Mouse (Mus musculus): ENCODE data around the gene Synpr. TPM values are rescaled to one million over a fixed set of nuclear protein-coding genes. Genes with fewer than 3 reads are reported as not detected.

Gene Synpr
- total RNA-seq, 2 experiments from 2014 or later: not detected

DNA sequence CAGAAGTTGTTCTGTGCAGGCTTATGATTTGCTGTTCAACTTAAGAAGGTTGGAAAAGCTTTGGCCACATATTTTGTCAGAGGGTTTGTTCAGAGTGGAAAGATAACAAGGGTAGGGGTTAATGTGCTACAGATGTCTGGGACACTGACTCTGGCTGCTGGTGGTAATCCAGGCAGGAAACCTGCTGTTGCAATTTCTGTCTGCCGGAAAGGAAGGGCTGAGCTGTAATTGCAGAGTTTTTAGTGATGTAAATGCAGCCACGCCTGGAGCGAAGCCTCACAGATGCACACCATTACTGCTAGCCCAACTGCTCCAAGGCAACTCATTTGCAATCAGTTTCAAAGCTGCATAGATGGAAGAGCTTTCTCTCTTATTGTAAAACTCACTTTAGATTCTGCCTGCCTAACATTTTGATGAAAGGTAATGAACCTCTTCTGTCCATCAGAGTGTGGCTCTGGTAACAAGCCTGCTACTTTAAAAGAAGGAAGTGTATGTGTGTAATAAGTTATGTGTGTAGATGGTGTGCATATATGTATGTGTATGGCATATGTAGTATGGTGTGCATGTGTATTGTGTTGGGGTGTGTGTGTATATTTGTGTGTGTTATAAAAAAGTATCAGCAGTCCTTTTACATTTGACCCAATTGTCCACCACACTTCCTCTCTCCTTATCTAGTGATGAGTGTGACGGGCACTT is 64.7 kb downstream of the Synpr start:
- no peak for DNase-seq
- intact Hi-C loops (cut with DNase I): no loop called here

DNA sequence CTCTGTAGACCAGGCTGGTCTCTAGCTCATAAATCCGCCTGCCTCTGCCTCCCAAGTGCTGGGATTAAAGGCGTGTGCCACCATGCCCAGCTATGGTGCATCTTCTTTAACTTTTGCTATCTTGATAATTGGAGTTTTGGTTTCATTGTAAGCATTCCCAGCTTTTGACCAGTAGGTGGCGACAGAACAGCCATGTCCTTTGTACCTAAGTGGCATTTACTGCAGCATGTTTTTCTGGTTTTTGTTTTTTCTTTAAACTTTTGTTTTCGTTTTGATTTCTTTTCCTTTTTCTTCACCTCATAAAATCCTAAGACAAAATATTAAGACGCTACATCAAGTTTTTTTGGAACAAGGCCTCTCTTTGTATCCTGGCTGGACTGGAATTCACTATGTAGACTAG is 69.6 kb downstream of the Synpr start:
- no peak for DNase-seq
- intact Hi-C loops (cut with DNase I): no loop called here

- peak in 1 of 2 experiments; percentile 12 for DNase-seq
- intact Hi-C loops (cut with DNase I): loop anchor here (5.0 kb wide), 1 partner anchor 562 kb away; no protein-coding TSS in a partner anchor
These were observed 71.2 kb downstream of the Synpr start for GRCm38 (mm10) chr14:13355569-13356362.

- intact Hi-C loops (cut with DNase I): loop anchor here (5.0 kb wide), 1 partner anchor 560 kb away; no protein-coding TSS in a partner anchor
These were observed 72.6 kb downstream of the Synpr start for GRCm38 (mm10) chr14:13357101-13357667.

DNA sequence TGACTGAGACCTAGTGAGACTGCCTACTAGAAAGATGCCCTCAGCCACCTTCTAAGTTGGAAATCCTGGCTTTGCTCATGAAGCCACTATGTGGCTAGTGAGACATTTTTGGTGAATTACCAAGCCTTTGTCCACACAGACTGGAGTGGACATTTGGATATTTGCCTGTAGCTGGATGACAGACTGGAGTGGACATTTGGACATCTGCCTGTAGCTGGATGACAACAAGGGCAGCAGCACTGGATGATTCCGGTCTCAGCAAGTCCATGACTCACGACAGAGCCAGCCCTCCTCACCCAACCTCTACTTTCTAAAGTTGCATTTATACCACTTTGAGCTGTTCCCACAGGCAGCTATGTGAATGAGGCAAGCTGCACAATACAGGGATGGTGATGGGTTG is 73.5 kb downstream of the Synpr start:
- no peak for DNase-seq

More at GRCm38 (mm10) chr14:13357101-13357667, 72.6 kb downstream of the Synpr start:
- DNase-seq: no peak

GRCm38 (mm10) chr14:13361184-13361583 is 76.6 kb downstream of the Synpr start:
- intact Hi-C loops (cut with DNase I): no loop called here
- no peak for DNase-seq

More for the DNA sequence above, 73.5 kb downstream of the Synpr start:
- intact Hi-C loops (cut with DNase I): loop anchor here (5.0 kb wide), 1 partner anchor 559 kb away; no protein-coding TSS in a partner anchor

DNA sequence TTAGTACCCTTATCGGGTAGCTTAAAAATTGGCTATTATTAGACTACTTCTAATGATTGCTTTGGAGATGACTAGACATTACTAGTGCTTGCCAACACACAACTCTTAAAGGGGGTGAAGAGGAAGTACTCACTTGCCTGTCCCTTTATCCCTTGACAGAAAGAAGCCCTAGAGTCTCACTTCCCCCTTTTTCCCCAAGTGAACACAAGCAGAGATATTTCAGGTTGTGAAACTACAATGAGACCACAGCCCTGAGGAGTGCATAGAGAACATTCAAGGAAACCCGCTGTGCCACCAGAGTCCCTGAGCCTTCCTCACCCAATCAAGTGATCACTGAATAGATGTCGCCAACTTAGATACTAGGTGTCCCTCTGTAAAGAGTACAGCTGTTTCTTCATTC is 77.1 kb downstream of the Synpr start:
- intact Hi-C loops (cut with DNase I): no loop called here
- no peak for DNase-seq

DNA sequence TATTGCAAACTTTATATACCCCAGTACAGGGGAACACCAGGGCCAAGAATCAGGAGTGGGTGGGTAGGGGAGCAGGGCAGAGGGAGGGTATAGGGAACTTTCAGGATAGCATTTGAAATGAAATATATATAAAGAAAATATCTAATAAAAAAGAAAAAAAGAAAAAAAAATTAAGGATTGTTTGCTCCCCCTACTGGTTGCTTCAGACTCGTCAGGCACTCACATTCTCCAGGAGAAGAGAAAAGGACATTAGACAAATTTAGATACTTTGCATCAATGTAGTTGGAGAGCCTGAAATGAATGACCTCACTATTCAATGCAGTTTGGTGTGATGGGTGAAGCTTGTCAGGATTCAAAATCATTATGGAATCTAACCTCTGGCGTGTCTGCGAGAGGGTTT is 83.7 kb downstream of the Synpr start:
- no peak for DNase-seq
- intact Hi-C loops (cut with DNase I): no loop called here

GRCm38 (mm10) chr14:13389081-13389480 is 104.5 kb downstream of the Synpr start:
- intact Hi-C loops (cut with DNase I): no loop called here
- DNase-seq: no peak

DNA sequence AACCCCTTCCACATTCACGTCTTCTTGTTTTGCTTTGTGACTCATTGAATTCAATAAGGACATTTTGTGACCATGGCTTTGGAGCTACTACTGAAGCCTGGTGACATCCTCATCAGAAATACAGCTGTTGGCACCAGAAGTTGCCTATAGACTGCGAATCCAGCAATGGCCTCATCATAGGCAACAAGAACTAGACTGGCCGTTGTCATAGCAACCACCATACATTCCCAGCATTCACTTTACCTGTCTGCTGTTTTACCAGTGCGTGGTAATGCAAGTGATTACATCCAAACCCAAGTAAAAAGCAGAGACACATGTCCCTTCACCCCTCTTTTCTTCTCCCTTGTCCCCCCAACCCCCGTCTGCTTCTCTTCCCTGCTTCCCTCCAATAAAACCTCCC is 105.4 kb downstream of the Synpr start:
- intact Hi-C loops (cut with DNase I): no loop called here
- no peak for DNase-seq

GRCm38 (mm10) chr14:13399226-13400020 is 114.8 kb downstream of the Synpr start:
- DNase-seq: no peak
- intact Hi-C loops (cut with DNase I): no loop called here

DNA sequence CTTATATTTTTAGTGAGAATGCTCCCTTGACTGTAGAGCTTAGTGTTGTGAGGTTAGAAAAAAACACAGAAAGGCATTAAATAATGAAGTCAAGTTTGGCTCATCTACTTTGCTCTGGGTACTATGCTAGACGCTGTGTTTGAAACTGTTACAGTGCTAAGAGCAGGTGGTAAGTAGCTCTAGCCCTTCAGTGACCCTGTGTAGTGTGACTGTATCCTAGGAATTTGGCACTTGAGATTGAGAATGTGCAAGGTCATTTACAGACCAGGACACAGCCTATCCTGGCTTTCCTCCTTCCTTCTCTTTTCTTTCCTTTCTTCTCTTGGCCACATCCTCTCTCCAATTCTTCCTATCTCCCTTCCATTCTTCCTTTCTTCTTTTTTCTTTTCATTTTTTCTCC is 127.1 kb downstream of the Synpr start:
- DNase-seq: no peak
- intact Hi-C loops (cut with DNase I): no loop called here

DNA sequence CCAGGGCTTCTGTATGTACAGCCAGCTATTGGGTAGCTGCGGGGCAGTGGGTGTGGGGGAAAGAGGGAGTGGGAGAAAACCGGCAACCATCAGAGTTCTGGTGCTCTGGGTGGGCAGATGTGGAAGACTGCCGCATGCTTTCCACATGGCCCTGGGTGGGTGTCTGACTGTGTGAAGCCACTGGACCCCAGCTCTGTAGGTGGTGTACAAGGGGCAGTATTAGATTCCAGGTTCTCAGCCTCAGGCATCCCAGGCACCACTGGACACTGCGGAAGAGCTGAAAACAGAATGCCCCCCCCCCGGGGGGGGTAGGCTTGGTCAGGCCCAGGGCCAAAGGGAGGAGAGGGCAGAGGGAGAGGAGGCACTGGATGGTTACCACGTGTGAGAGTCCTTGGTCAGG is 156.1 kb downstream of the Synpr start:
- intact Hi-C loops (cut with DNase I): no loop called here
- DNase-seq: no peak

GRCm38 (mm10) chr14:13444908-13445307 is 160.3 kb downstream of the Synpr start:
- intact Hi-C loops (cut with DNase I): no loop called here
- no peak for DNase-seq

DNA sequence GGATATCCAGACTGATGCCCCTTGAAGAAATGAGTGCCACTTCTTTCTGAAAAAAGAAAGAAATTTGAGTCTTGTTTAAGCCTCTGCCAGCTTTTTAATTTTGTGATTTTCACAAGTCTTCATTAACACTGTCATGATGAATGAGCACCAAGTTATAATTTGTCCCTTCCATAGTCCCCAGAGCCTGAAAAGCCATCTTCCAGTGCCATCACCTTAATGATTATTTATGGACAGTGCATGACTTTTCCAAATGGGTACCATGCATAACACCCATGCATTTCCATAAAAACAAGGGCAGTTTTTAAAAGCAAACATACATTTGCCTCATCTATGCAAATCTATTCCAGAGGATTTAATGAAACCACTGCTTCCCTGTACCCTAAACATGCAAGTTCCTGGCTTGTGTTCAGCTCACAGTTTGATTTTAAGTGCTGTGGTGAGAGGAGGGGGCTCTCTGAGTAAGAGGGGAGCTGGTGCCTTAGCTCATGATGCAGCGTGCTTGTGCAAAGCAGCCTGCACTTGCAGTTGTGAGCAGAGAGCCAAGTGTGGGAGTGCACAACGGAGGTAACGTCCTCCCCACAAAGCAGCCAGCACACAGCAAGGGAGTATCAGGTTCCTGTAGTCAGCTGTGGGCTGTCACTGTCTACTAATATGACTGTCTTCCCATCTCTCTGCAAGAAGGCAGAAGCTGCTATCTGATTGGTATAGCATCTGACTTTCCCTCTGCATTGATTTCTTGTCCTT is 169.1 kb downstream of the Synpr start:
- no peak for DNase-seq
- intact Hi-C loops (cut with DNase I): no loop called here

GRCm38 (mm10) chr14:13454991-13455390 is 170.4 kb downstream of the Synpr start:
- DNase-seq: no peak
- intact Hi-C loops (cut with DNase I): no loop called here

DNA sequence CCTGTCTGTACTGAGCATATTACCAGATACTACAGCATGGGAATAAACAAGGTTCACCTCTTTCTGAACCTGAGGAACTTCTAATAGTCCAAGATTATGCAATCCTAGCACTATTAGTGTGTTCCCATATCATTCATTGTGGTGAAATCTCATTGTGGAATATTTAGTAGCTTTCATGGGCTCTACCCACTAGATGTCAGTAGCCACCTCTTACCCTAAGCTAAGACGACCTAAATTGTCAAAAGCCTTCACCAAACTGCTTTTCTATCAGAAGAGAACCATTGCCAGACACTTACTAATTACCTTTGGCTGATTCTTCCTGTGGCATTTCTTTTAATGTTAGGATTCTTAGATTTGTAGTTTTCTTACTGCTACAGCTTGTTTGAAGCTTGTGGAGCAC is 174.8 kb downstream of the Synpr start:
- intact Hi-C loops (cut with DNase I): no loop called here
- DNase-seq: no peak

DNA sequence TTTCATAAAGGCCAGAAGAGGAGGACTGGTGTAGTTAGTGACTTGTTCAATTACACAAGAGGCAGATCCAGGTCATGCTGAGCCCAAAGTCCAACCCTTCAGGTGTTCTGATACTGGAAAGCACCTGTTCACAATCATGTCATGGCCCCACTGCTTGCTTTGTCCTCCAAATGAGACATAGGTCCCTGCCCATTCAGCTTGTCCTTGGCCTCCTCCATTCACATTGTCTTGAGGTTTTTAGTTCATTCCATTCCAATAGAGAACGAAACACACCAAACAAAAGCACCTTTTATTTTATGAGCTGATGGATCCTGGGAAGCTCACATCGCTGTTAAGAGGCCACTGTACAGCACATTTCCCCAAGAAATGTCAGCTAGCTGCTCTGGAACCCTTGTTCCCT is 184.6 kb downstream of the Synpr start:
- intact Hi-C loops (cut with DNase I): no loop called here
- DNase-seq: no peak

DNA sequence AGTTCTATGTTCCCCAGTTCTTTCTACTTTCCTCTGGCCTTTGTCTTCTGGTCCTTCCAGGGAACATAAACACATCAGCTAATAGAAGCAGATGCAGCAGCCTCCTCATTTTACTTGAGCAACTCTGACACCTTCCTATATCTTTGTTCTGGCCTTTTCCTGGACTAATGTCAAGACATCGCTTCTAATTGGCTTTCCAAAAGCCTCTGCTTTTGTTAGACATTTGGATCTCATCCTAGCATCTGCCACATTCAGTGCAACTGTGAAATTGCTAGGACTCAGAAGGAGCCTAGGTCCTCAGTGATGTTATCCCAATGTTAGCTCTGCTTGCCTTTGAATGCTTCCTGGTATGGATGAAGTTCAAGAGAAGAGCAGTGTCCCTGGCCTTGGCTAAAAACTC is 193.2 kb downstream of the Synpr start:
- intact Hi-C loops (cut with DNase I): no loop called here
- no peak for DNase-seq

DNA sequence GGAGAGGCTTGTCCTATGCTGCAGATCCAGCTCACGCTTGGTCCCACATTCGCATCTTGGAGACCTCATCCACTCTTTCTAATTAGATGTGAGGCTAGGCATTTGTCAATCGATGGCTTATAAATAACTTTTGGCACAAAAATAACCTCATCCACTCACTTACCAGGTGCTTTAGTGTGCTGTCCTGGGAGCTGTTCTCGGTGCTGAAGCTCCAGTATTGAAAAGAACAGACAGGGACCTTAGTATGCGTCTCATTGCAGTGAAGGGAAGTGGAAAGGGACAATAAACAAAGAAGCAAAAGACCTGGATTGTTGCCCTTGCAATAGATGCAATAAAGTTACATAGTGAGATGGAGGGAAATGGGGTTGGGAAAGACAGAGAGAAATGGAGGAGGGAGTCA is 220.8 kb downstream of the Synpr start:
- intact Hi-C loops (cut with DNase I): no loop called here
- no peak for DNase-seq

All from gastrocnemius, postnatal 36 days (tissue).